Mouse (Mus musculus) kidney, postnatal 36 days (tissue): ENCODE measurements around the gene Wipf3.

Experiments
- DNase-seq, 2 experiments: peaks; one replicate each; pipeline ENCODE4 v3.0.0; 2021 to 2022; ENCODE audit warnings: mixed read lengths in 2 of 2

Wipf3 gene

GRCm38 (mm10) chr6:54478646-54479324, 49.4 kb downstream of the Wipf3 start:
- DNase-seq = peak; percentile 28 to 61

- no peak for DNase-seq
Observed at GRCm38 (mm10) chr6:54481390-54482112, 52.1 kb downstream of the Wipf3 start.

- DNase-seq = peak in 1 of 2 experiments; percentile 6
Observed at GRCm38 (mm10) chr6:54485000-54485399, 55.6 kb downstream of the Wipf3 start.

GRCm38 (mm10) chr6:54485435-54485901, 56.1 kb downstream of the Wipf3 start:
- DNase-seq = no peak

GRCm38 (mm10) chr6:54485973-54486569, 56.7 kb downstream of the Wipf3 start:
- no peak for DNase-seq

GRCm38 (mm10) chr6:54491074-54491473, 61.7 kb downstream of the Wipf3 start:
- peak in 1 of 2 experiments; percentile 13 for DNase-seq

- no peak for DNase-seq
Observed at GRCm38 (mm10) chr6:54494097-54494496, 64.7 kb downstream of the Wipf3 start.

- no peak for DNase-seq
Observed at GRCm38 (mm10) chr6:54494612-54495398, 65.4 kb downstream of the Wipf3 start.

- DNase-seq = no peak
Observed at GRCm38 (mm10) chr6:54496214-54496613, 66.8 kb downstream of the Wipf3 start.

GRCm38 (mm10) chr6:54502661-54503115, 73.3 kb downstream of the Wipf3 start:
- peak in 1 of 2 experiments; percentile 3 for DNase-seq

- DNase-seq = no peak
Observed at GRCm38 (mm10) chr6:54506318-54506717, 76.9 kb downstream of the Wipf3 start.

GRCm38 (mm10) chr6:54507002-54507401, 77.6 kb downstream of the Wipf3 start:
- peak; percentile 32 to 70 for DNase-seq

GRCm38 (mm10) chr6:54507808-54508207, 78.4 kb downstream of the Wipf3 start:
- DNase-seq = no peak

- no peak for DNase-seq
Observed at GRCm38 (mm10) chr6:54508256-54508793, 78.9 kb downstream of the Wipf3 start.

- DNase-seq = no peak
Observed at GRCm38 (mm10) chr6:54509264-54509663, 79.9 kb downstream of the Wipf3 start.

GRCm38 (mm10) chr6:54512256-54512655, 82.9 kb downstream of the Wipf3 start:
- no peak for DNase-seq

- no peak for DNase-seq
Observed at GRCm38 (mm10) chr6:54516512-54517134, 87.2 kb downstream of the Wipf3 start.

- DNase-seq = no peak
Observed at GRCm38 (mm10) chr6:54518758-54519157, 89.4 kb downstream of the Wipf3 start.

- DNase-seq = no peak
Observed at GRCm38 (mm10) chr6:54528666-54529065, 99.3 kb downstream of the Wipf3 start.

- DNase-seq = no peak
Observed at GRCm38 (mm10) chr6:54530182-54530581, 100.8 kb downstream of the Wipf3 start.

- no peak for DNase-seq
Observed at GRCm38 (mm10) chr6:54531048-54531481, 101.7 kb downstream of the Wipf3 start.

GRCm38 (mm10) chr6:54535485-54535884, 106.1 kb downstream of the Wipf3 start:
- DNase-seq = no peak
